Mouse (Mus musculus) 416B (cell line): ENCODE results near the gene Dph1.
"Not testable (repeated sequence)": the region's sequence is repeated elsewhere in the genome, so short reads cannot be mapped to it uniquely, and the experiment has no call there.

Experiments
- DNase-seq: peaks from one replicate; pipeline ENCODE4 v3.0.0; 2011; ENCODE audit warnings: low read depth

Dph1 gene

DNA sequence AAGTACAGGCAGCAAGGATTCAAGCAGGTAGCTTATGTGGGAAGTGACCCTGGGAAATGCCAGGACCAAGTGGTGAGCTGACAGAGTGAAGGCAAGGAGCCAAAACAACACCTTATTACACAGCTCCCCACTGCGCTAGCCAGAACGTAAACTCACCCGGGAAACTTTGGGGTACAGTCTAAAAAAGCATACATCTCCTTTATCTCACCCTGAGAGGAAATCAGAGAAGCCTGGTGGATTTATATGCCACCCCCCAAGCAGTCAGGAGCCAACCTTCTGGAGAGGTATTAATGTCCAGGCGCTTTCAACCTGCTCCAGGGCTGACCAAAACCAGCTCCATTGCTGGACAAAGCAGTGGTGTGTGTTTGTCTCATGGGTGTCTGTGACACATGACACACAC, 12.9 kb upstream of the Dph1 start:
- DNase-seq = no peak

DNA sequence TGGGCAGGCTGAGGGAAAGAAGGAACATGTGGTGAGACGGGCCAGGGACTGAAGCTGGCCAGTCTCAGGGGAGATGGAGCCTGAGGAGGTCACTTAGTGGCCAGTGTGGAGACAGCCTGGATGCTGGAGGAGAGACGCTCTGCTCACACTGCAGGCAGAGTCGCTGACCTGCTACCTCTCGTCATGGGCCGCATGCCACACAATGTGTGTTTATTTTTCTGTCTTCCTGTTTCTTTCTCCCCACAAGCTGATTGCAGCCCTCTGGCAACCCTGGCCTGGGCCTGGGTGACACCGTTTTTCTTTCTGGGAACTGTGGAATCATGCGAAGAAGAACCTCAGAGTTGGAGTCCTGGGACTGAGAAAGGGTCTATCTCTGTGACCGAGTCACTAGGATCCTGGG, 10.7 kb upstream of the Dph1 start:
- DNase-seq = no peak

DNA sequence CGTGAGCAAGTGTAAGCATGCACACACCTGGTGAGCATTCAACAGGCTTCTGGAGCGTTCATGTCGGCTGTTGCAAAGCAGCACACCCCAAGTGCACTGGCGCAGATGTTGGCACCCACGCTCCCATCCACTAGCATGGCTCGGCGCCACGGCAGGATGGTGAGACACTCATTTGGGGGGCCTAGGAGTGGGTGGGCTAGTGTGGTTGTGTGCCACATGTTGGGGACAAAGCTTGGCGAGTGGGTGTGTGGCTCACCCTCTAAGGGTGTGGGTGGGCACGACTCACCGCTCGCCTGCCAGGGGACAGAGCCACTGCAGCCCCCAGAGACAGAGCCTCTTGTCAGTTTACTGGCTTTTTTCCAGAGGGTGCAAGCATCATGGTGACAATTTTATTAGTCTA, 9.9 kb upstream of the Dph1 start:
- no peak for DNase-seq

DNA sequence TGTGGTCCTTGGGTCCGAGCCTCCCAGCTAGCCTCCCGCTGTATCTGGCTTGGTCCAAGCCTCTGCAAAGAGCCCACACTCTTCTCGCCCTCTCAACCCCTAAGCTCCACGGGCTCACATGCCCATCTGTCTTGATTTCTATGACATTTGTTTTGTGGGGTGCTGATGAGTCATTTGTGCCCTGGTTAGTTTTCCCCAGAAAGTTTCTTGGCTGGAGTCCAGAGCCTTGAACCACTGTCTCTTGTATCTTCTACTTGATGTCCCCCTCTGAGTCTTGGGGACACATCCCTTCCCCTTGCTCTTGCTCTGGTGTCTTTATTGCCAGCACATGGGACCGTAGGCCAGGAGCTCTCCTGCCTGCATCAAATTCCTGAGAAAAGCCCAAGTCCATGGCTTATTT, 8.9 kb upstream of the Dph1 start:
- DNase-seq = peak; percentile 69

DNA sequence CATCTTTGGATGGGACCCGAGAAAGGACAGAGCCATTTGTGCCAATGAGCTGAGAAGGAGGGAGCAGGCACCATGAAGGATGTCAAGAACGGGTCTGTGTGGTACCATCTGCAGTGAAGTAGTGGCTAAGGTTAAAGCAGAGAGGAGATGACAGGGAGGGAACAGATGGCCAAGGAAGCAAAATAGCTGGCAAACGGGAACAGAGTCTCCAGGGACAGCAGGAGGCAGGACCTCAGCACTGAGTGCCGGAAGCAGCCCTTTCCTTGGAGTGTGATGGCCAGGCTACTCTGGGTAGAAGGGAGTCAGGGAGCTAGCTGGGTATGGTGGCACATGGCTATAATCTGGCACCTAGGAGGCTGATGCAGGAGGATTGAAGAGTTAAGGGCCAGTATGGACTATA, 7.8 kb upstream of the Dph1 start:
- no peak for DNase-seq

DNA sequence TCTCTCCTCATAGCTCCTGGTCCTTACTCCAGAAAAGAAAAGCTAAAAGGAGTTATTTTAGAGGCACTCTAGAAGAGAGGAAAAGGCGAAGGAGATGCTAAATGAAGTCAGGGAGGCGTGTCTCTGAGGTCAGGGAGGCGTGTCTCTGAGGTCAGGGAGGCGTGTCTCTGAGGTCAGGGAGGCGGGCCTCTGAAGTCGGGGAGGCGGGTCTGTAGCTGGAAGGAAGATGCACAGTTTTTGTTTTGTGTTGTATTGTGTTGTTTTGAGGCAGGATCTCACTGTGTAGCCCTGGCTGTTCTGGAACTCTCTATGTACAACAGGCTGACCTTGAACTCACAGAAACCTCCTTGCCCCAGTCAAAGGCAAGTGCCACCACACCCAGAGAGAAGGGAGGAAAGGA, 6.9 kb upstream of the Dph1 start:
- no peak for DNase-seq

DNA sequence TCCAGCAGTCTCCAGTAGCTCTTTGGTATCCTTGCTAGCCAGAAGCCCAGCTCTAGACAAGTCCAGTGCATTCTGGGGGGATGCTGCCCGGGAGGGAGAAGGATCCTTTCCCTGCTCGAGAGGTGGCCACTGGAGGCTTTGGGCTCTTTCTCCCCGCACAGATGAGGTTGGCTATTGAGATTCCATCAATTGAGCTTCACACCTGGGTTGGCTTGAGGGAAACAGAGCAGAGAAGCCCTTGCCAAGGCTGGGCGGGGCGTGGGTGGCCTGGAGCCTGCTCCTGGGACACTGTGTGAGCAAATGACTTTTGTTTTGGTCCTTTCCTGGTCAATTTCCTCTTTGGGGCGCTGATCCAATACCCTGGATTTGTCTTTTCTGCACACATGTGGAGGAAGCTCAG, 5.1 kb upstream of the Dph1 start:
- no peak for DNase-seq

DNA sequence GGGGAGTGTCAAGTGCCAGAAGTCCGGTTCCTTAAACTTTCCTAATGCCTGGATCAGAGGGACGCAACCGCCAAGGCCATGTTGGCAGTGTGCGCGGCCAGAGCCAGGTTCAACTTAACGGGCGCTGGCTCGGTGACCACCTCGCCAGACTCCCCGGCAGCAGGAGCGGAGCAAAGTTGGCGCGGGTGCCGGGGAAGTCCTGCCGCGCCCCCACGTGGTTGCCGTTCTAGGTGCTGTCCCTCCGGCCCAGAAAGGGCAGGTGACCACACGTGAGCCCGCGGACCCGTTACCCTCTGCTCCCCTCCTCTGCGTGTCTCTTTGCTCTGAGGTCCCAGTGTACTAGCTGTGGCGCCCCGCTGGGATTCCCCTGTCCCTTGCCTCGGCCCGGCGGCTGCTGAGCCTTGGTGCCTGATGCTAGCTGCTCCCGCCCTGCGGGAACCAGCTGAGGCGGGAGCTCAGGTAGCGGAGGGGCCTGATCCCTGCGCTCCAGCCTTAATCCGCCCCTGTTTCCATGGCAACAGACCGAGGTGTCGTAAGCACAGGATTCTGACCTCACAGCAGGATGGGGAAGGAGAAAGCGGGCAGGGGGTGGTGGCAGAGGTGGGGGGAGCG, 3.9 kb upstream of the Dph1 start:
- DNase-seq = no peak

DNA sequence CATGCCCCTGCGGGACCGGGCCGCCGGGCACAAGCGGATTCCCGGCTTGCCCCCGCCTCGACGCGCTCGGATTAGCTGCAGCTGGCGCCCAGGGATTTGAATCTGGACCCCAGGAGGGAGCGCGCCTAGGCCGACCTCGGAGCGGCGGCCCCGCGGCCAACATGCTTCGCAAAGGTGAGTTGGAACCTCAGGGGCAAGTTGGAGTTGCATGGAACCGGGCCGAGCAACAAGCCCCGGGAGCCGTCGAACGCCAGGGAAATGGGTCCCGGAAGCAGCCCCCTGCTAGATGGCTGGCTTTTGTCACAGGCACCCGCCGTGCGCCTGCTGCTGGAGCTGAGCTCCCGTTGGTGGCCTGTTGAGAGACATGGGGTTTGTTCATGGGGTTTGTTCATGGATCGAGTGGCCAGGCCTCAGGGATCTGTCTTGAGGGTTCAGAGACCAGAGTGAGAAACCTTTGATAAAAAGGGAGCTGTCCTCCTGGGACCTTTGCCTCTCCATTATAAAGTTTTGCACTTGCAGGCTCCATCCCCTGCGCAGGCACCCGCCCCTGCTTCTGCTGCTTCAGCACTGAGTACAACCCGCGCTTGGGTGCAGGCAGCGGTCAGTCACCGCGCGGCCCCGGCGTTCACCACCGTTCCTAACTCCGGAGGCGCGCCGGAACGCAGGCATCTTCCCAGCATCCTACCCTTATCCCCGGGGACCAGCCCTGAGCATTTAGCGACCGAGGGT, 3.2 kb upstream of the Dph1 start:
- no peak for DNase-seq

DNA sequence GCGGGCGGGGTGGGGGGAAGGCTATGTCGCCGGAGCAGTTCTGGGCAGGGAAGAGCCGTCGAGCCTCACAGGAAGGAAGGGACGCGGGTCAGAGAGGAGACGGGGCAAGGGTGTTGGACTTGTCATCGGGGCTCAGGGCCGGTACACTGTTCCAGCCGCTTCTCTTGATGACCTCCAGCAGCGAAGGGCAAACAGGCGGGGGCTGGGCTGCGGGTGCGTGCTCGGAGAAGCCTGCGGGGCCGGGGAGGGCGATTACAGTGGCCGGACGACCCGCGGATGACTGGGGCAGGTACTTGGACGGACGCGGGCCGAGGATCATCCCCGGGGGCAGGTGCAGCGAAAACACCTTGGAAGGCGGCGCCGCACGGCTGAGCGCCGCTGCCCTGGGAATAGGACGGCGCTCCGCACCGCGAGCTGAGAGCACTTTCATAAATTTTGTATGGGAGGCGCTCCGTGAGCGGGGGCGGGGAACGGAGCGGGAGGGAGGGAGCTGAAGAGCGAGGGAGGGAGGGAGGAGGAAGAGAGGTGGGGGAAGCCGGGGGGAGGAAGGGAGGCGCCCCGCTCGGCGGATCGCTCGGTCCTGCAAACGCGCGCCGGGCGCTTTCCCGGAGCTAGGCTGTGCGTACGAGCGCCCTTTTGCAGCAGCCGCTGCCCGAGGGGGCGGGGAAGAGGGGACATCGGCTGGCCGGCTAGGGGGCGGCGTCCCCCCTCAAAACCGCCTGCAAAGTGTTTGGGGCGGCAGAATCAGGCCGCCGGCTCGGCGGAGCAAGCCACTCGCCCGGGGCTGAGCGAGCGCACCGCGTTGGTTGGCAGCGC, 2.4 kb upstream of the Dph1 start, which contains the start of gene Rtn4rl1:
Rtn4rl1 (plus strand) TSS at position 528 of the 816 bp plus-strand sequence.
- no peak for DNase-seq

DNA sequence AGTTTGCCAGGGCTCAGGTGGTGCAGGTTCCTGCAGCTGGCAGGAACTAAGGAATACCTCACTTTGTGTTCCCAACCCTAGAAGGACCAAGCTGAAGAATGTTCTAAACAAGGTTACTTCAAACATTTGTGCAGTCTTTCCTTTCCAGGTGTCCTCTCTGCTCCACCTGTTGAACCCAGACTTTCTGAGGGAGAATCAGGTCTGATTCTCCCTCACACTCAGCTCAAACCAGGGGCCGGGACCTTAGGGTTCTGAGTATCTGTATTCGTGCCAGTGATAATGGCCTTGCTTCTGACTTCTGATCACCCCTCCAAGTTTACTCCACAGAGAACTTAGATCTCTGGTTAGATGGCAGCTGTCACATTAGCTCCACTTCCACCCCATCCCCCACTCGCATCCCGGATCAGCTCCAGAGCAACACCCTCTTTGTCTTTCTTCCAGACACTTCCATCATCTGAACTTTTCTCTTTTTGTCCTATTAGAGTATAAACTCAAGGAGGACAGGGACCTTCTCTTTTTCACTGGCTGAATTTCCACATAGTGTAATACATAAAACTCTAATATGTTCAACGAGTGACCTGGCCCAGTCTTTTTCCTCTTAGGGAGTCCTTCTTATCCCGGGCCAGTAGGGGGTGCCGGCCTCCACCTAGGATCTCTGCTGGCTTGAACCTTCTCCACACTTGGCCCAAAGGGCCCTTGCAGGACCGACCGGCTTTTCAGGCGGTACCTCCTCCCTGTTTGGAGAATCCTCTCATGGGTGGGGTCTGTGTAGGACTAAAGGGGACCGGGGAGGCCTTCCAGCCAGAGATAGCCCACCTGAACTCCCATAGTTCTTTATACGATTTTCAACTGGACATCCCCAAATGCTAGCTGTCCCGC, 1.5 kb upstream of the Dph1 start:
- DNase-seq = peak; percentile 81

DNA sequence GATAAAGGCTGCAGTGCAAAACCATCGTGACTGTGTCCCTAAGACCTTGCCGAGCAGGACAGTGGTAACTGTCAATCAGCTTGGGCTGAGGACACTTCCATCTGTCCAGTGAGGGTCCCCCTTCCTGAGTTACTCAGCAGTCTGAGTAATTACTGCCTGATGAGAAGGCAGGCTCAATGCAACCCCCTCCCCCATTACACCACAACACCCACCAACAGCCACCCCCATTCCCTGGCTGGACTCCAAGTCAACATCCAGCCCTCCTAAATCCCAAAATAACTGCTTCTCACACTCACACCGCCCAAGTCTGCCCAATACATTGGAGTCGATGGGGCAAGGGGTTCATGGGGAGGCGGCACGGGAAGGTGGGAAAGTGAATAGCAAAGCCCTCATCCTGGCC, 800 bp upstream of the Dph1 start:
- no peak for DNase-seq

DNA sequence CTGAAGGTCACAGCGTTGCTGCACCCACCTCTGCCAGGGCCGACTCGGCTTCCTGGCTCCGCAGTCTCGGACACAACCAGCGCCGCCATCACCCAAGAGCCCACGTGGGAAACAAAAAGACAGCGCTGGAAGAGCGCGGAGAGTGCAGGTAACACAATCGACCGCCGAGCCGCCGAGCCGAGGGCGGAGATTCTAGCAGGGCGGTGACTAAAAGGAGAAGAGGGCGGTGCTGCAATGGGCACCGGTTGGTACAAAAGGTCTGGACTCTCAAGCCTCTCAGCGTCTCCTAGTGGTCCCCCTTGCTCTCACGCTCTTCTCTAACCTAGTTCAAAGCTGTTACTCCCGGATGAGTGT, 693 bp downstream of the Dph1 start:
- DNase-seq = peak; percentile 95

DNA sequence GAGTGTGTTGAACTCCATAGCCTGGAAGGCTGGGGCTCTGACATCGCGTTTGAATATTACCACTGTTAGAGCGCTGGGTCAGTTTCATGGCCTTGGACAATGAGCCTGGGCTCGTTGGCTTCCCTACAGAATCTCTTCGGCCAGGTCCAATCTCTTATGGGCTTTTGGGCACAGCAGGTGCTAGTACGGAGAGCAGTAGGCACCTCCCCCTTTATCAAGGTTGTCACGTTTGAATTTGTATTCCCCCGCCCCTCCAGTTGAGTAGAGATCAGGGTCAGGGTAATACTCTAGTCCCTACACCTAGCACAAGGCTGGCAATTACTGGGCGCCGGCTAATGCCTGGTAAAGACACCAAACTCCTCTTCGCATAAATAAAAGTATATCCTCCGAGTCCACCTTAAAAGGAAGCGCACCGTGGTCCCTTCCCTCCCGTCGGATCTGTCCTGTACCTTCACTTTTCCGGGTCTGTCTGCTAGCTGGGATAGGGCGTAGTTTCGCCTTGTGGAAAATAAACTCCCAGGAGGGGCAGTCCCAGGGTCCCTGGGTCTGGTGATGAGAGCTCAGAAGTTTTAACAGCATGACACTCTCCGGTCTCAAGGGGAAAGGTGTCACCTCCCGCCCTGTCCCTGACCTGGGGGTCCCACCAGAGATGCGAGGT, 1.2 kb downstream of the Dph1 start:
- peak; percentile 59 for DNase-seq

DNA sequence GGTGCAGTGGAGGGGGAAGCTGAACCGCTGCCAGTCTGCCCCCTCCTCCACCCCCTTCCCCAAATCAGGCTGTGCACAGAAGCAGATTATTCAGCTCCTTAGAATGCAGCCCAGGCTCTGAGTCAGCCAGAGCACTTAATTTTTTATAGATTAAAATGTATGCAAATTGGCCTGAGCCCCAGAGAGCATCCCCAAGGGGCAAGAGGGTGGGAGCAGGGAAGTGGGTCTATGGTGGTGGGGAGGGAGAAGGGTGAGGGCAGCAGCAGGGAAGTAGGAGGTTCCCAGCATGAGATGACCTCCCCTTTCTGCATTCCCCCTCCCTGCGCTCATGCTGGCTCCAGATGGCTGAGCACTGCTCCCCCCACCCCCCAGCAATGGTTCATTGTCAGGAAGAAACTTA, 6.1 kb downstream of the Dph1 start:
- DNase-seq = no peak

DNA sequence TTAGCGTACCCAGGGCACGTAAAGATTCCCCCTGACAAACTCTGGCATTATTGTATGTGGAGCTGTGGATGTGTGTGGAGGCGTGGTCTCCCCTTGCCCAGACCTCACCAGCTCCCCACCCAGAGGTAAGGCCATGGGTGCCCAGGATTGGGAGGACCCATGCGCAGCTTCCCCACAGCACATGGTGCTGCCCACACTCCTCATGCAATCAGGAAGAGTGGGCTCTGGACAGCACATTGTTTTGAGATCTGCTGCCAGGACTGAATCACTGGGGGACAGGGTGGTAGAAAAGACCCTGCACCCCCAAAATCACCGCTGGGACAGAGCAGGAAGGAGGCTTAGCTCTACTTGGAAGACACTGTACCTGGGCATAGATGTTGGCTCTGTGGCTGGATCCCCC, 6.5 kb downstream of the Dph1 start:
- DNase-seq = no peak

DNA sequence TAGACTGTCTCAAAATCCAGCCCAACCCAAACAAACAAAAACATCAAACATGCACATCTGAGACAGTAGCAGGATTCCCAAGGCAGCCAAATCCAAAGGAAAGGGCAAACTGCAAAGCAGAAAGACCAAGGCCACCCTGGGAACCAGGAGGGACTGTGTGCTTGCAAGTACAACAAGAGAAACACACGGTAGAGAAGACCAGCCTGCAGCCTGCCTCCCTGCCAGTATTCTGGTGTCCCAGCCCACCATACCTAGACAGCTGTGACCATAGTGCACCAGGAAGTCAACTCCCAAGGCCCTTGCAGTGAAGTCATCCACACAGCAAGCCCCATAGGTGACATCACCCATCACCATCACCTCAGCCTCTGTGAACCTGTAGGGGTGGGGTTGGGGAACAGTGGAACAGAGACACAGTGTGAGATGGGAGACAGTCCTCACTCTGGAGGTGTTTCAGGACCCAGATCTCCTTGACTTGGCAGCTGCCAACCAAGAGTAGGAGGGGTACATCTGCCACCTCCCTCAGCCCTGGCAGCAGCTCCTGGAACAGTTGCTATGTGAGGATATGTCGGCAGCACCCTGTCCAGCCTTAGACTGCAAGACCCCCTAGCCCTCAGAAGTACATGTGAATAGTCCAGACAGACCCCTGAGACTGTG, 7.0 kb downstream of the Dph1 start:
- DNase-seq = no peak

DNA sequence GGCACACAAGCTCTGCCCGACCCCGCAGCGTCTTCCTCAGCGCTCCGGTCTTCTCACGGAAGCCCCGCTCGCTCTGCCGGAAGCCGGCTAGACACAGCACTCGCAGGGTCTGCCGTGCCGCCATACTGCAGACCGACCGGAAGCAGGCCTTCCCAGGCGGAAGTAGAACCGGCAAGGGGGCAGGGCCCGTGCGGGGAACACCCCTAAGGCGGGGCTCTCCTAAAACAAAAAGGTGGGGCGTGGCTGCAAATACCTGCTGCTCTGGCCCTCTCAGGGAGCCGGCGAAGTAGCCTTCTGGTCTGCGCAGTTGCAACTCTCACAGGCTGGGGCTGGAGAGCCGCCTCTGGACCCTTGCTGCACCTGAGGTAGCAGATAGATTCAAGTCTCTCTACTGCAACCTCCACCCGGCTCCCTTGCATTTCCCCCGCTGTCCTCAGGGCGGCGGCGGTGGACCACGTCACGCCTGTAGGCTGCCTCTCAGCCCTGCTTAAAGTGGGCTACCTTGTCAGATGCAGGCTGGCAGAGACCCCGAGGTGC, 12.3 kb downstream of the Dph1 start, which contains the start of gene Ovca2:
Ovca2 (minus strand) TSS at position 164 of the 537 bp plus-strand sequence.
- peak; percentile 93 for DNase-seq

DNA sequence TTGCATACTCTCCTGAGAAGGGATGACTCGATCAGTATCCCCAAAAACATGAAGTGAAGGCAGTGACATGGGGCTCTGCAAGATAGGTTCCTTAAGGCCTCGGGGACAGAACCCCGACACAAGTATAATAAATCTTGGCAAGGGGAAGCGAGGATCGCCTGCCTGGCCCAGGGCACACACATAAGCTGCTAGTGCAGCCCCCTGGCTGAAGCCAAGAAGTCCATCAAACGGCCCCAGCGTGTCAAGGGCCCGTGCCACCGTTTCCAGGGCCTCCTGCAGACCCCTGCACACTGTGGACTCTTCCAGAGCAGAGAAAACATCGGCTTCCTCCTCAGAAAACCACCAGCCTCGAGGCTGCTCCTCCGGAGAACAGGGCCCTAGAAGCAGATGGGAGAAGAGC, 13.0 kb downstream of the Dph1 start:
- DNase-seq = no peak

DNA sequence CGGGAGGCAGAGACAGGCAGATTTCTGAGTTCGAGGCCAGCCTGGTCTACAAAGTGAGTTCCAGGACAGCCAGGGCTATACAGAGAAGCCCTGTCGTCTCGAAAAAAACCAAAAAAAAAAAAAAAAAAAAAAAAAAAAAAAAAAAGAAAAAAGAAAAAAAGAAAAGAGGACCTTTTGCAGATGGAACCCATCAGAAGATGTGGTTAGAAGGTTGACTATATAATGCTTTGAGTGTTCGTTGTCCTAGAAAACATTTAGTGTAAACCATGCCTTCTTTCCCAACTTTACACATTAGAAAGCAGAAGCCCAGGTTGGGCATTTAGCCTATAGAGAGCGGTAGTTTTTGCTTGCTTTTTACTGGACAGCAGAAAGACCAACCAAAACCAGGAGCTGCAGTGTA, 16.5 kb downstream of the Dph1 start:
- DNase-seq = not testable (repeated sequence)

DNA sequence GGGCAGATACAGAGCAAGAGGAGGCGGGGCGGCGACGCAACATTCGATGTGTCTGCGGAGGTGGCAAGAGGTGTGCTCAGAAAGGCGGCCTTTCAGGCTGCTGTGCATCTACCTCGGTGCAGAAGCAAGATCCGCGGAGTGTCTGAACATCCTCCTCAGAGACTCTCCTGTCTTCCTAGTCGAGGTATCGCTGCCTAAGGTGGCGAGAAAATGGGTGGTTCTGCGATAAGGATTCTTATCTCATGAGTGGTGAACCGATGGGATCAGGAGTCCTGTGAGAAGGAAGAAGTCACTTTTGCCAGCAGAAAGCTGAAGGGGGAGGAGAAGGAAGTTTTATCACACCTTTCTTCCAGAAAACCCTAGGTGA, 17.3 kb downstream of the Dph1 start:
- no peak for DNase-seq
